Mouse (Mus musculus) midbrain, postnatal 0 days (tissue): ENCODE measurements around the gene Utrn. TPM values are rescaled to one million over a fixed set of nuclear protein-coding genes. Genes with fewer than 3 reads are reported as not detected.

Experiments
- ATAC-seq: fragments of 200-750 bp; cut with Nextera tagmentation; 2 replicates; pipeline ENCODE4 v1.8.0; 2017; ENCODE audit warnings: moderate number of reproducible peaks, mild to moderate bottlenecking, moderate TSS enrichment, moderate library complexity; ENCODE audit not compliant: low FRiP score
- DNase-seq: peaks from one replicate; pipeline ENCODE4 v3.0.0-alpha.2; 2015; ENCODE audit warnings: low spot score
- H3K27ac ChIP-seq: fragments of 300-500 bp; sonication (generic); 2 replicates; pipeline ENCODE4 v1.5.1; 2014; ENCODE audit warnings: low read depth, mild to moderate bottlenecking, low read length, mixed read lengths
- H3K27me3 ChIP-seq: fragments of 300-500 bp; sonication (generic); 2 replicates; pipeline ENCODE4 v1.6.1; 2014; ENCODE audit warnings: low read length, control low read depth, mixed read lengths; ENCODE audit not compliant: insufficient read depth
- H3K36me3 ChIP-seq: fragments of 300-500 bp; sonication (generic); 2 replicates; pipeline ENCODE4 v1.6.1; 2014; ENCODE audit warnings: low read length, control low read depth, mixed read lengths; ENCODE audit not compliant: insufficient read depth
- H3K4me1 ChIP-seq: fragments of 300-500 bp; sonication (generic); 2 replicates; pipeline ENCODE4 v1.6.1; 2014; ENCODE audit warnings: mild to moderate bottlenecking, control low read depth, antibody characterized with exemption, low read length, mixed read lengths; ENCODE audit not compliant: insufficient read depth
- H3K4me2 ChIP-seq: fragments of 300-500 bp; sonication (generic); 2 replicates; pipeline ENCODE4 v1.6.1; 2014; ENCODE audit warnings: low read depth, mild to moderate bottlenecking, low read length, mixed read lengths; ENCODE audit not compliant: poor library complexity, severe bottlenecking
- H3K4me3 ChIP-seq: fragments of 300-500 bp; sonication (generic); 2 replicates; pipeline ENCODE4 v1.5.1; 2014; ENCODE audit warnings: low read depth, mild to moderate bottlenecking, low read length, moderate library complexity
- H3K9ac ChIP-seq: fragments of 300-500 bp; sonication (generic); replicated peaks from 2 replicates; pipeline ENCODE4 v1.6.1; 2014; ENCODE audit warnings: mild to moderate bottlenecking, low read length, moderate library complexity, mixed read lengths; ENCODE audit not compliant: poor library complexity, severe bottlenecking
- H3K9me3 ChIP-seq: fragments of 300-500 bp; sonication (generic); 2 replicates; pipeline ENCODE4 v1.6.1; 2016; ENCODE audit warnings: low read length, control low read depth
- CTCF ChIP-seq: IDR thresholded peaks from 2 replicates; pipeline ENCODE4 v1.5.1; 2016; ENCODE audit warnings: antibody characterized with exemption, mild to moderate bottlenecking
- WGBS: fragments of 180-500 bp; shearing (Covaris S2); extraction: QIAGEN DNeasy Blood & Tissue Kit; methylation state at CpG from one replicate; pipeline ENCODE4 v1.1.7; 2014; 5-methylcytosine and 5-hydroxymethylcytosine counted together
- polyA plus RNA-seq: library from polyadenylated mRNA; unstranded; fragments of >200 nt; fragmentation: Nextera tagmentation; extraction: Ambion mirVana; gene quantifications from 2 replicates; pipeline ENCODE4 v1.2.1, GENCODE M21; 2015
- total RNA-seq: library from RNA; depleted of rRNA; stranded (reverse); fragments of >200 nt; gene quantifications from 2 replicates; pipeline ENCODE4 v1.2.3, GENCODE M21; 2014

Utrn gene
- total and polyA plus RNA-seq, 2 experiments from 2014 or later: 15.4 to 20.6 TPM

DNA sequence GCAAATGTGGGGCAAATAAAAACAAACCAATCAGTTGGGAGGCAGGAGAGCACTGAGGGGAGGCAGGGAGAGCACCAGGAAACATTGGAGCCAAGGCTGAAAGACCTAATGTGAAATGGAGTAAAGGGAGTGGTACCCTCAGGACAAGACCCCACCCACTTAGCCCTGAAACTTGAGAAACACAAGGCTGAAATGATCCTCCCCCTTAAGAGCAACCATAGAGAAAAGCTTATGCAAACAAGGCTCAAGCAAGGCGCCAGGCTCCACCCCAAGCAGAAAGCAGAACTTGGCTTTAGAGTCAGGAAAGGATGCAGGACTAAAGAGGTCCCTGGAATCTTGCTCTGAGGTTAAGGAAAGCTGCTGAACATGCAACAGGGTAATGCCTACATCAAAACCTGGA lies 290.1 kb downstream of the Utrn start:
- ATAC-seq (no peak), DNase-seq (no peak)
- Histone ChIP-seq H3K9me3 (no peaks in the 10 kb centered on the region), H3K27me3 (no peaks in the 10 kb centered on the region), H3K36me3 (no peaks in the 10 kb centered on the region), H3K4me3 (no peak overlapping the region), H3K9ac (no peak overlapping the region), H3K27ac (no peak overlapping the region), H3K4me1 (no peaks in the 10 kb centered on the region), H3K4me2 (no peak overlapping the region)
- 33% methylated on average over 1 of the region's 1 CpGs for WGBS
- TF ChIP-seq CTCF: no peak

DNA sequence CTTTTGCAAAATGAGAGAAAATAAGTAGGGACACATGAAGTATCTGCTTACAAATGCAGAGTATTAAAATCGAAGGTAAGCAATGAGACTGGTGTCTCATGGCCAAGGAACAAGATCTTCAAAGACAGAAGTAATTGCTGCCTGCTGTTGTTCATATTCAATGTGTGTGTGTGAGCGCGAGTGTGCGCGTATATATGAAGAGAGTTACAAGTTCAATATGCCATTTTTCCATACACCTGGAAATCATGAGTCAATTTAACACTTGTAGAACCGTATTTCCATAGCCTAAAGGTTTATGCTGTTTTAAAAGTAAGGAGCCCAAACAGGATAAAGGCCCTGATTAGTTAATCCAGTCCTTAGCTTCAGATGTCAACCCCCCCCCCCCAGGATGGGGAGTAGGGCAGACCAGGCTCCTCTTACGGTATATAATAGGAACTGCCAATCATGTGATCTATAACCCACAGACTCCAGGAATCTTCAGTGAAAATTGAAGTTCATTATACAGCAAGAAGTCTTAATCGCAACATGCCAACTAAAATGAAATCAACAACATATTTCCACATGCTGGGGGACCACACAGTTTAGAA lies 293.2 kb downstream of the Utrn start:
- Histone ChIP-seq H3K27me3 (no peaks in the 10 kb centered on the region), H3K27ac (no peak overlapping the region), H3K36me3 (no peaks in the 10 kb centered on the region), H3K4me2 (no peak overlapping the region), H3K4me1 (no peaks in the 10 kb centered on the region), H3K9me3 (no peaks in the 10 kb centered on the region), H3K4me3 (no peak overlapping the region), H3K9ac (no peak overlapping the region)
- 75% methylated on average over 8 of the region's 8 CpGs for WGBS
- no peak for ATAC-seq
- no peak for DNase-seq
- TF ChIP-seq CTCF: no peak

DNA sequence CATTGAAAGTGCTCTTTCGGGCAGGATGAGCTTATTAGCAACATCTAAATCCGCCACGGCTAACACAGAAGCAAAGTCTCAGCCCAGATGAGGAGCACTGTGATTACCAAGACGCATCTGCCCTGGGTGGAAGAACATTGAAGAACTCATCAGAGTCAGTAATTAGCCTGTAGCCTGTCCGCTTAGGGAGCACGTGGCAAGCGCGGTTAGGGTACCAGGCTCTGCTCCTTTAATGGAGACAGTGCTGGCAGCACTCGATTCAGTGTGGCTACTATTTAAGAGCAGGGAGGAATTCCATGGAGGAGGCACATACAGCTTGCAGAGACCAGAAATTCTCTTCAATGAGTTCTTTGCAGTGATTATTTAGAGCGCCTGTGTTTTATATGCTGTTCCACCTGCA lies 294.4 kb downstream of the Utrn start:
- no peaks in the 10 kb centered on the region for H3K9me3 ChIP-seq
- H3K4me2 ChIP-seq: peak overlapping the region; percentile 41
- ATAC-seq (0 out of 2 replicates have a peak, but pooled peaks have one; percentile 31), DNase-seq (peak; percentile 31)
- TF ChIP-seq CTCF: no peak
- WGBS: 32% methylated on average over 10 of the region's 10 CpGs
- no peaks in the 10 kb centered on the region for H3K36me3 ChIP-seq
- peak overlapping the region; percentile 19 for H3K4me3 ChIP-seq
- no peak overlapping the region; the same call in 1 of the 2 replicates for H3K9ac ChIP-seq
- no peaks in the 10 kb centered on the region for H3K27me3 ChIP-seq
- no peak overlapping the region for H3K27ac ChIP-seq
- H3K4me1 ChIP-seq: no peaks in the 10 kb centered on the region

DNA sequence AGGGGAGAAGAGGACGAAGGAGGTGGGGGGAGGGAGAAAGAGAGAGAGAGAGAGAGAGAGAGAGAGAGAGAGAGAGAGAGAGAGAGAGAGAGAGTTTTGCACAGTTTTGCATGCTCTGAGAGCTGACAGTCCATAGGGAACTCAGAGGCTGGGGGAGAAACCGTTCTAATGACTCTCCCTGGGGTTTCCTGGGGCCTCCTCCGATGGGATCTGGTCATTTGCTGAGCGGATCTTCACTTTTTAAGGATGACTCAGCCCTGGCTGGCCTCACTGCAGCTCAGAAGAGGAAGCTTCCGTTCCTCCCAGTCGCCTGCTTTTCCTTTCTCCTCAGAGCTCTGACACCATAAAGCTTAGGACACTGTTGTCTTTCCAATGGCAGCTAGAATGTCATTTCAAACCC lies 295.6 kb downstream of the Utrn start:
- no peaks in the 10 kb centered on the region for H3K4me1 ChIP-seq
- H3K9ac ChIP-seq: no peak overlapping the region
- TF ChIP-seq CTCF: no peak
- WGBS: 19% methylated on average over 5 of the region's 6 CpGs
- H3K36me3 ChIP-seq: no peaks in the 10 kb centered on the region
- H3K9me3 ChIP-seq: no peaks in the 10 kb centered on the region
- no peak overlapping the region for H3K27ac ChIP-seq
- H3K4me3 ChIP-seq: no peak overlapping the region
- DNase-seq: no peak
- H3K27me3 ChIP-seq: no peaks in the 10 kb centered on the region
- no peak for ATAC-seq
- H3K4me2 ChIP-seq: no peak overlapping the region

DNA sequence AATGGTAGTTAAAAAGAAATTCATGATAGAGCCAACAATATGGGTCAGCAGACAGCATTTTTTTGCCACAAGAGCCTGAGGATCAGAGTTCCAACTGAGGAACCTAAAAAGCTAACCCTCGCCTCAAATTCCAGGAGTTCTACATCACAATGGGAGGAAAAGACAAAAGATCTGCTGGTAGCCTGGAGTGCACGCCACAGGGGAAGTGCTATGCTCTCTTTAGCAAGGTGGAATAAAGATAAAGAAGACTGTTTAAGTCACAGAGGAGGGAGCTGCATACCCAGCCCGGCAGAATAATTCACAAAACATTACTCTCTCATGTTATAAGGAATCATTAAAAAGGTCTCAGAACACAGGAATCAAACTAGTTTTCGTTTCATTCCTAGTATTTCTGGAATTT lies 296.4 kb downstream of the Utrn start:
- H3K9me3 ChIP-seq: no peaks in the 10 kb centered on the region
- no peaks in the 10 kb centered on the region for H3K4me1 ChIP-seq
- no peak overlapping the region for H3K4me3 ChIP-seq
- H3K36me3 ChIP-seq: no peaks in the 10 kb centered on the region
- DNase-seq: no peak
- TF ChIP-seq CTCF: no peak
- ATAC-seq: no peak
- H3K4me2 ChIP-seq: no peak overlapping the region
- H3K9ac ChIP-seq: no peak overlapping the region
- no peaks in the 10 kb centered on the region for H3K27me3 ChIP-seq
- no peak overlapping the region for H3K27ac ChIP-seq
- WGBS: 21% methylated on average over 4 of the region's 4 CpGs

DNA sequence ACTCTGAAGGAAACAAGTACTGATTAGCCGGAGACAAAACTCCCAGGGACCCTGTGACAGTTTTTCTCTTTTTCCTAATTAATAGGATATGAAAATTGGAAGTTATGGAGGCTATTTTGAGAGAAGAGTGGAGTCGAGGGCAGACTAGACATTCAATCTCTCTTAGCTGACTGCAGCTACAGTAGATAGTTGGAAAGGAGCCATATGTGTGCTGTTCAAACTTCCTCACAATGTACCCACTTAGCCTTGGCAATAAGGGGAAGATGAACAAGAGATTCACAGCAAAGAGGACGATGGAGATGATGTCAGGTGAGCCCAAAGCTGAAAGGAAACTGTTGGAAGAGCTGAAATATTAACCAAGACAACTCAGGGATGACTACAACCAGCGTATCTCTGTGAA lies 304.7 kb downstream of the Utrn start:
- no peak overlapping the region for H3K4me3 ChIP-seq
- 73% methylated on average over 4 of the region's 4 CpGs for WGBS
- no peaks in the 10 kb centered on the region for H3K27me3 ChIP-seq
- no peak overlapping the region for H3K4me2 ChIP-seq
- no peaks in the 10 kb centered on the region for H3K36me3 ChIP-seq
- ATAC-seq (no peak), DNase-seq (no peak)
- no peak for TF ChIP-seq CTCF
- H3K27ac ChIP-seq: no peak overlapping the region
- no peaks in the 10 kb centered on the region for H3K4me1 ChIP-seq
- H3K9me3 ChIP-seq: no peaks in the 10 kb centered on the region
- no peak overlapping the region for H3K9ac ChIP-seq
